Mouse (Mus musculus) left cerebral cortex, adult 11 months (tissue): ENCODE data around the gene Ttc28.

Experiments
- DNase-seq: peaks from one replicate; pipeline ENCODE4 v3.0.0; 2022; ENCODE audit warnings: low spot score

Gene Ttc28

DNA sequence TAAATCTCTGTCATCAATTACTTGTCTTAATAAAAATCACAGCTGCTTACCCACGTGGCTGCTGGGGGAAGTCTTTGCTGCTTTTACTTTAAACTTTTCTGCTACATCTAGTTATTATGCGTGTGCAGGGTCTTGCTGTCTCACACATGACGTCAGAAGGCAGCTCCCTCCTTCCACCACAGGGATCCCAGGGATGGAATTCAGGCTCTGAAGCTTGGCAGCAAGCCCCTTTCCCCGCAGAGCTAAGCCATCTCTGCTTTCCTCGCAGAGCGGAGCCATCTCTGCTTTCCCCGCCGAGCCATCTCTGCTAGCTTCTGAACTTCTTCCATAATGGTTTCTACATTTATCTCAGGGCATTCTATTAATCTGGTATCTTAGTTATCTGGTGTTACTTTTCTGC is 128.3 kb downstream of the Ttc28 start:
- no peak for DNase-seq

DNA sequence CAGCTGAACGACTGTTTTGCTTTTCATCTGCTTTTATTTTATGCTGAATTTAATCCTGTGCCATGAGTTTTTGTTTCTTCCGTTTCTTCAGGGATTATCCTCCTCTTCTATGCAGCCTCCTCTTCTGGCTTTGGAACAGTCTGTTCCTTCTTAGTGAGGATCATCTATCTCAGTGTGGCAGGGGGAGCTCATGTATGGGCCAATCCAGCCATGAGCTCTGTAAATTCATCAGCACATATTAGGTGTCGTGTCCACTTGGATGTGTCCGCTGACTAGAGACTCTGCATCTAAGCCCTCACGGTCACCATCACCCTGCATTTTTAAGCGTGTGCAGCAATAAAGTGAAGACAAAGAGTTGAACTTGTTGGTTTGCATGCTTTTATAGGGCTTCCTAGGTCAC is 128.8 kb downstream of the Ttc28 start:
- DNase-seq = no peak

DNA sequence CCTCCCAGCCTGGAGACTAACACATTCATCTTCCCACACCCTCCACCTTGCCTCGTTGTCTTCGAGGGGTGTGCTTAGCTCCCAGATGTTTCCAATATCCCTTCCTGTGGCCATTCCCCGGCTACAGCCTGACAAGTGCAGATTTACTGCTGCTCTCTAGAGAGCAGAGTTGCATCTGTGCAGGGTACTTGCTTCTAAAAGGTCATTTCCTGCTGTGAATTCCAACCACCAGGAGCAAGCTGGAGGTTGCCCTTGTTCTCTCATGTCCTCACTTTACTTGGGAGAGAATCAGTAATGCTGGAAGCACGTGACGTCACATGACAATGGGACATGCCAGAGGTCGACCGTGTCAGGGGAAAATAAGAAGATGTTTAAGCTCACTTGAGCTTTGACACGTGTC is 131.7 kb downstream of the Ttc28 start:
- no peak for DNase-seq

DNA sequence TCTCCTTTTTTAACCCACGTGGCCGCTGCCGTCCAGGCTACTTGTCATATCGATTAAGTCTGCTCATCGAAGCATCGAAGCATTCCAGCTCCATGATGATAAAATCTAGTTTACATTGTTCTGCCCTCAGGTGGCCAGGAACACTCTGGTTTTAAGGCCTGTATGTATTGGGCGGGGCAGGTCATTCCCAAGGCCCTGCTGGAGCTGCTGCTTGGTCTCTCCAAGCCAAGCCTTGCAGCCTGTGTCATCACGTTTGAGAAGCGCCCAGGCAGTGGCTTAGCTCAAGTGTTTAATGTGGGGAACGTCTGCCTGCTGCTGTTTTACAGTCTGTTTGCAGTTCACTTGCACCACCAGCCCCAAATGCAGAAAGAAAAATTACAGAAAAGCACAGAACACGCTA is 132.5 kb downstream of the Ttc28 start:
- no peak for DNase-seq

DNA sequence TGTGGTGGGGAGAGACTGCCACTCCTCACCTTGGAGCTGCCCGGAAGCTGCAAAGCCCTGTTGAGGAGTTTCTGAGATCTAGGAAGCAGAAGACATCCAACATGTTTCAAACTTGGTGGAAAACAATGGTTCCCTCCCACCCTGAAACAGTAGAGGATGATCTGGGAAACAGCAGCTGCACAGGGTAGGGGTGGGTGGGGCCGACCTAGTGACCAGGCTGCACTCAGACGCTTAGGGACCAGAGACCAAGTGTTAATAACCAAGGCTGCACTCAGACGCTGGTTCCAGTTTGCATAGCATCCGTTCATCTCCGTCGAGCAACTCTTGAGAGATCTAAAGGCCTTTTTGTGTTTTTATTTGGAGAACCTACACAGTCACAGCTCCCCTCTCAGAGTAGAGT is 133.0 kb downstream of the Ttc28 start:
- DNase-seq = no peak

DNA sequence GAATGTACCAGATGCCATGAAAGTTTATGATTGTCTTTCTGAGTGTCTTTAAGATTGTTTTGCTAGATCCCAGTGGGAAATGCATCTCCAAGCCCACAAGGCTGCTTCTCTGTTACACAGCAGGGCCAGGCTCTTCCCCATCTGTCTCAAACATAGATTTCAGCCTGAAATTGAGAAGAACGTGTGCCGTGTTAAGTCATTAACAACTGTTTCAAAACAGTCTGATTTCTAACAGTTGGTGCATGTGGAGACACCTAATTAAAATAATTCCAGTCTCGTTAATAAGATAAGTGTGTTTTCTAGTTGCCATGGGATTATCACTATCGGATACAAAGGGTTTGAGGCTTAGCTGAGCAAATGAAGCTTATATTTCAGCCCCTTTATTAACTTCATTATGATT is 135.4 kb downstream of the Ttc28 start:
- DNase-seq = no peak

DNA sequence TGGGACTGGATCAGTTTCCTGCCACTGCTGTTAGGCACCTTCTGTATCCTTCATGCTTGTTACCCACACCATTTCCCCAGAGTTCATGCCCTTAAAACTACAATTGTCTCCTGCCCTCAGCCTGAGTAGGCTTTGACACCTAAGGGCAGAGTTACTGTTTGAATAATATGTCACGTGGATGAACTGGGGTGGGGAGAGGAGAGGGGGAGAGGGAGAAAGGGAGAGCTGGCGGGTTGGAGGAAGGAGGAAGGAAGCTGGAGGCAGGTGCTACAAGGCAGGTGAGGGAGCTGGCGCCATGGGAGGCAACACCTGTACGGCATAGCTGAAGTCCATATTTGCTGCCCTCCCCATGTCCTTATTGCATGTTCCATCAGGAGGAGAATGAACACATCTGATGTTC is 137.7 kb downstream of the Ttc28 start:
- no peak for DNase-seq

DNA sequence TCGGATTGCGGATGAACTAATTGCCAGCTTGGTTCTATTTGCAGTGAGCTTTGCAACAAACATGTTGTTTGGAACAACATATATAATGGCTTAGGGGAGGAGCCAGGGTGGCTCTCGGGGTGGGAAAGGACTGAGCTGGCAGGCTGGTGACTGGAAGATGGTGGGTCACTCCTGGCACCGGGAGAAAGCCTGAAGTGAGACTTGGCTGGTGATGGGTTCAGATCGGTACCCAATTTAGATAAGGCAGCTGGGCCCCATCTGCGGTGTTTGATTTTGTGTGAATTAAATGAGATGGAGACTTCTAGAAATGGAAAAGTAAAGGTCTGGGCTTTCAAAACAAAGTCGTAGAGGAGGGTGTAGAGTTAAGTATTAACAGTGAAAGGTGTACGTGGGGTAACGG is 142.7 kb downstream of the Ttc28 start:
- no peak for DNase-seq

DNA sequence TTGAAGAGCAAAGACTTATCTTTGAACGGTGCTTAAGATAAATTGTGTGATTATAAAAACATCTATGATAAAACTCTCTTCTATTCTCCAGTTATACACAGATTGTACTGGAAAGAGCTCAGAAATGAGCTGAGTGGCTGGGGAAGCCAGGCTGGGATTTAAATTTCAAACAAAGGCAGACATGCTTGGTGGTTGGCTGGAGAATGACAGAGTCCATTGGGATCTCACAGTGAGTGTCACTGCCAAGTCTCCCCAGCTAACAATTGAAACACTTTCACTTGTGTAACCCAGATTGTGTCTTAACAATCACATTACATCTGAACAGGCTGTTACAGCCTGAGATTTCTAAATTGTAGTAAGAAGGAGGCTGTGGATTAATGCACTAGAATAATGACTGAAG is 143.3 kb downstream of the Ttc28 start:
- no peak for DNase-seq

DNA sequence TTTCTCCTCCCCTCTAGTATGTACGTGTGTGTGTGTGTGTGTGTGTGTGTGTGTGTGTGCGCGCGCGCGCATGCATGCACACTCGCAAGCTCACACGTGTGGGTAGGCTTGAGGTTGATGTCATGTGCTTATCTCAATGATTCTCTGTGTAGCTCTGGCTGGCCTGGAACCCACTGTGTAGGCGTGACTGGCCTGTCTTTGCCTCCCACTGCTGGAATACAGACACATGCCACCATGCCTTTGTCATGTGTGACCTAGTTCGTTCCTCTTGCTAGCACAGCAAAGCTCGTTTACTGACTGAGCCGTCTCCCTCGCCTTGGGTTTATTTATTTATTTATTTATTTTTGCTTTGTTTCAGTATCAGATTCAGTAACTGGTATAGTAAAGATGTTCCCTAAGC is 145.0 kb downstream of the Ttc28 start:
- no peak for DNase-seq

DNA sequence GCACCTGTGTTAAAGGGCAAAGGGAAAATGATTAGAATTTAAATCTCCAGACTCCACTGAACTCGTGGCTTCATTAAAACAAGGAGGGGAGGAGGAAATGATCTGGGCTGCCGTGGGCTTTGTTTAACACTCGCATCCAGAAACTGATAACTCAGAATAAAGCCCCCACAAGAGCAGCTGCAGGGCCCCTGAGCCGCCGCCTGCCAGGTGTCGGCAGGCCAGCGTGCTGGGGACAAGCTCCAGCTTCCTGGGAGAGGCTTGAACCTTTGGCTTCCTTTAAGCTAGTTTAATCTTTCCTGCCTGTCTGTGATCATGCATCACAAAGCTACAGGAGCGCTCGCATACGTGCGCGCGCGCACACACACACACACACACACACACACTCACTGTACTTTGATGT is 145.9 kb downstream of the Ttc28 start:
- DNase-seq = no peak

DNA sequence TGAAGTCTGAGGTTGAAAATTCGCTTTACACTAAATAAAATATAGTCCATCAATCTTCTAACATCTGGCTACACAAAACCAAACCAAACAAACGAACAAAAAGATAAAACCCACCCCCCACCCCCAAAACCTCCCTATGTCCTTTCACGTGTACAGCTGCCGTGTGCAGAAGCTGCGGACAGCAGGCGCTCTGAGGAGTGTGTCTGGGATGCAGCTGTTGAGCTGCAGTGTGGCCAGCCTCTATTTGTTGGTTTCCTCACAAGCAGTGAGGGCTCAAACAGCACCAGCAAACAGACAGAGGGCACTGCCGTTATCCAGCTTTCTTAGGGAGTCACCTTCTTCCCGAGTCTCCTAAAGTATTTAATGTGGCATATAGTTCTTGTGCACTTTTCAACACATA is 146.6 kb downstream of the Ttc28 start:
- no peak for DNase-seq

DNA sequence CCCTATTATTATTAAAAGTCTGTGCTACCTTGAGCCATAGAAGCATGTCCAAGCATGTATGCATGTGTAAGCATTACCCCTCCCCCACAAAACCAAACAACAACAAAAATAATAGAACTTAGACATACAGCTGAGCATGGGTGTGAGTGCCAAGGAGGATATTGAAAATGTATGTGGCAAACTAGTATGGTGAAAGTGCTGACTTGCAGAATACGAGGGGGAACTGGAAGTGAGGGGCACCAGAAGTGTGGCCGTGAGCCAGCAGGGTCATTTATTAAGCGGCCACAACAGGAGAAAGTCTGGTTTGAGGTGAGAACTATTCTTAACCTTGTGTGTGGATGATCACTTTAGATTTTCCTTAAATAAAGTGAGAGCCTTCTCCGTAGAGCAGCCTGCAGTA is 148.7 kb downstream of the Ttc28 start:
- no peak for DNase-seq

DNA sequence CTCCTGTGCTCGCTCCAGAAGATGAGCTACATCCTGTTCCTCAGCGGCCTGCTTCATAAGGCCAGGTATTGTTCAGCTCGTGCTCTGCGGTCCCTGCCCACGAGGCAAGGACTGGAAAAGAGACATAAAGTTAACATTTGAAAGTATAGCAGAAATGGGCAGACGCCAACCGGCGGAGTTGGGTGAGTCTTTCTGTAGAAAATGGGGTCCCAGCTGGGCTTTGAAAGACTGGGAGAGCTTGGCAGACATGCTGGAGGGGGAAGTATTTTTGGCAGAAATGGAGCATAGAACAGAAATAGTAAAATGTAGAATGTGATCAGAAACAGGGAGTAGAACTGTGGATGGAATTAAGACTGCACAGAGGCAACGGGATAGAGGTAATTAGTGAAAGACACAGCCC is 149.3 kb downstream of the Ttc28 start:
- no peak for DNase-seq

DNA sequence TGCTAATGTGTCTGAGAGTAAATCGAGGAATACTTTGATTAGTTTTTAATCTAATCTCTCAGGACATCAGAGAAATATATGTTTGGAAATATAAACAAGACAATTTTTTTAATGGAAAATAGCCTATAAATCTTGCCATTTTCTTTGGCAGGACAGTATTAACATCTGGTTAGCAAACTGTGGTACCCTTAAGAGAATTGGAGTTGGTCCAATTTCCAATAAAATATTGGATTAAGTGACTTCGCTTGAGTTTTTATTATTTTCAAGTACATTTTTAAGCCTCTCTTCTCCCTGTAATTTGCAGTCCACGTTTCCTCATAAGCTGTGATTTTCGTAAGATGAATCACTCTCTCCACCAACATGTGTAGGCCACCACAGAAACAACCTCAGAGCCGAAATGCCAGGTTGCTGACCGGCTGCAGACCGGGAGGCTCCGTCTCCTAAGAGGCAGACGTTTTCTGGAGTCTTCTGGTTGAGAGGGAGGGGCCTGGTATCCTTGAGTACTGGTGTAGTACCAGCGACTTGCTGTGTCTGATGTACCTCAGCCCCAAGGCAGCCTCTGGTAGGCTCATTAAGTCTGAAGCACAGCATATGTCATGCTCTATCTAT is 153.2 kb downstream of the Ttc28 start:
- no peak for DNase-seq

DNA sequence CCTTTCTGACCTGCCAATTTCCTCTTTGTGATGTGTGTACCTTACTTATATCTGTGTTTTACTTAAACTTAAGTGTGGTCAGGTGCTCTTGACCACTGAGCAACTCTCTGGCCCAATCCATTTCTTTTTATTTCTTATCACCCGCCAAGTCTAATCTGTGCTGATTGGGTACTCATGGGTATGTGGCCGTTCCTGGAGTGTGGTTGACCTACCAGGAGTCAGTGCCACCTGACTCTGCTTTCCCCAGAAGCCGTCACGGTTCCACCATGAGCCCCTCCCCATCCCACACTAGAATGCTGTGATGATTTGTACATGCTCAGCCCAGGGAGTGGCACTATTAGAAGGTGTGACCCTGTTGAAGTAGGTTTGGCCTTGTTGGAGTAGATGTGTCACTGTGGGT is 153.9 kb downstream of the Ttc28 start:
- no peak for DNase-seq

DNA sequence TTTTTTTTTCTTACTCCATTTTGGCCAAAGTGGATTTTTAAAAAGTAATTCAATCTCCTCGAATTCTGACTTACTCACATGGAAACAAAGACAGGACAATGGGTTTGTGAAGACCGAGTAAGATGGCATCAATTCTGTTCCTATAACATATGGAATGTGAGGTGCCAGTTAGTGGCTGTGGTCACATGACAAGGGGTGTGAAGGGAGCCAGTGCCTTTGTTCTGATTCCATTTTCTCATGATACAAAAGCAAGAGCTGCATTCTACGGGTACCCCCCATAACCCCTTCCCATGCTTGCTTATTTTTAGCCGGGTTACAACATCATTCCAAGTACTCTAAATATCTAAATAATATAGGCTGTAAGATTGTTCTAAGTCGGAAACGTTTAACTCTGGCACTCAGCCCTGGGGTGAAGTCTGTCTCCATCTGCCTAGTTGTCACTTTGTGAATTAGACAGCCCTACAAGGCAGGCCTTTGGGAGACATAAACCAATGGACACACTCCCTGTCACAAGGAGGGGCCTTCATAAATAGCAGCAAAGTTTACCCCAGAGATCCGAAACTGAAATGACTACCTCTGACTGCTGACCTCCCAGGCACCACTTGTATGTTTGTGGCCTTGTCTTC is 157.6 kb downstream of the Ttc28 start:
- DNase-seq = no peak

DNA sequence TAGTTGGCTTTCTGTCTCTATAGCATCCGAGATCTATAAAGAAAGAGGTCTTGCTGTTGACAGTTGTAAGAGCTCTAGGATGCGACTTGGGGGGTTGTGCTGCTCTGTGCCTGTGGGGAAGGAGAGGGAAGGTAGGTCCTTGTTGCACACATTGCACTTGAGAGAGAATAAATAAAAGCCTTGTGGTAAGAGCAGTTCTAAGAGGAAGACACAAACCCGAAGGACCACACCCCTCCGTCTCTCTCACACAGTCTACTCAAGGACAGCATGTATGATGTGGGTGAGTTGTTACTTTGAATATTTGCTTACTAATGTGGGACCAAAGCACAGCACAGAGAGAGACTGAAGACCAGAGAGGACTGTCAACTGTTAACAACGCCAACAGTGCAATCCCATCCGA is 160.2 kb downstream of the Ttc28 start:
- DNase-seq = no peak

DNA sequence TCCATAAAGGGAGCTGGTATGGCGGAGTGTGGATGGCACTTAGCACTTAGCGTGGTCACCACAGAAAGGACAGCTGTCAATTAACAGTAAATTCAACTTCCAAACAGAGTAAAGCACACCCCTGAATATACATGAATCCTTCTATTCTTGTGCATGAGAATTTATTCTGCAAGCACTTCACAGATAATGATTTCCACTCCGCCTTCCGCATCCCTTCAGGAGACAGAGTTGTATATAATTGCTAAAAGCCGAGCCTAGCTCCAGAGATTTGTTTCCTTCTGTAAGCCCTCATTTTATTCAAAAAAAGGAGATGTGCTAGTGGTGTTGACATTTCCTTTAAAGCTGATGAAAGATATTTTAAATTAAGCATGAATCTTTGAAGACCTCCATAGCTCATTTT is 162.3 kb downstream of the Ttc28 start:
- DNase-seq = no peak

DNA sequence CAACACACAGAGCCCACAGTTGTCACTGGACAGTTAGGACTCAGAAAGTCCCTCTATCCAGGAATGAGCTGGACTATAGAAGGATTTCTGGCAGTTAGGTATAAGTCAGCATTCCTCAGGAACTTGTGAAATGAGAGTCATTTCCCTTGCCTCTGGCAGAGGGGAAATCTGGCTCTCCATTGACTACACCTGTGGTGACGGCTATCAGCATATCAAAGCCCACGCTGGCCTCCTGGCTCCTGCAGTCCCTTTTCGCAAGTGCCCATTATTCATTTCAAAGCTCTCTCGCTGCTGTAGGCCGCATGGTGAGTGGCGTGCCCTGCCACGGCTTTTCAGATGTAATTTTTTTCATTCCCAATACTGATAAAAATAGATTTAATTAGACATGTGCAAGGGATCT is 164.6 kb downstream of the Ttc28 start:
- DNase-seq = no peak

DNA sequence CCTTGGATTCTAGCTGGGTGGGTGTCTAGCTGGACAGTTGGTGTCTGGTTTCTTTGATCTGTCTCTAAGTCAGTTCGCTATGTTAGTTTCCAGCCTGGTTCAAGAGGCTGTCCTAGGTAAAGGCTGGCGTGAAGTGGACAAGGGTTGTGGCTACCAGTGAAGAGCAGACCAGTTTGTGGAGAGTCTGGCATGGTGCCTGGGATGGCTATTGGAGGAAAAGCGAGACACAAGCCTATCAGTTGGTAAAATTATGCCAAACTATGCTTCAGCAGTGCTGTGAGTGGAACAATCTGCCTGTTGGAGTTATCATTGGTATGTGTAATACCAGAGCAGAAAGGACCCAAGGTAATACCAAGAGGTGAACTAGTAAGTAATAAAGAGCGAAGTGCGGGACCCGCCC is 166.8 kb downstream of the Ttc28 start:
- no peak for DNase-seq

DNA sequence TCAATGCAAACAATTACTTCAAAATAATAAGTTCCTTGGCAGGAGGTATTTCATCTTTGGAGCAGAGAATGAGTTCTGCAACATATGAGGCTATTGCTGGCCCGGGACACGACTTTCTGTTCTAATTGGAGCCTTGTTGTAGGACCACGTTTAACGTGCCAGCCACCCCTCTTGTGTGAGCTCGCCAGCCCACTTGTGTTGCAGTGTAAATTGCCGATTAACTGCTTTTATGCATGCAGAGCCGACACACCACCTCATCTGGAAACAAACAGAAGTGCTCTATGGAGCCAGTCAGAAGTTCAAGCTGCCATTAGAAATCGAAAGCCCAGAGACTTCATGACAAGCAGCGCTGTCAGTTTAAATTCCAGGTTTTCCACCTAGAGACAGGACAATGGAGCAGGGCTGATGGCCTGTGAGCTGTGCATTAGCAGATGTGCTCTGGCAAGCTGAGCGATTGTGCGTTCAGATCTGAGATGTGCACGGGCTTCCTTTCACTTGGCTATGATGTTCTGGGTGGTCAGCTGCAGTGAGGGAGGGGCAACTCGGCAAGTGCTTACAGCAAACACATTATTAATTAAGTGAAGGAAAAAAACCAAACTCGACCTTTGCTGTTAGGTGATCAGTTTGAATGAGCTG is 167.4 kb downstream of the Ttc28 start:
- no peak for DNase-seq

DNA sequence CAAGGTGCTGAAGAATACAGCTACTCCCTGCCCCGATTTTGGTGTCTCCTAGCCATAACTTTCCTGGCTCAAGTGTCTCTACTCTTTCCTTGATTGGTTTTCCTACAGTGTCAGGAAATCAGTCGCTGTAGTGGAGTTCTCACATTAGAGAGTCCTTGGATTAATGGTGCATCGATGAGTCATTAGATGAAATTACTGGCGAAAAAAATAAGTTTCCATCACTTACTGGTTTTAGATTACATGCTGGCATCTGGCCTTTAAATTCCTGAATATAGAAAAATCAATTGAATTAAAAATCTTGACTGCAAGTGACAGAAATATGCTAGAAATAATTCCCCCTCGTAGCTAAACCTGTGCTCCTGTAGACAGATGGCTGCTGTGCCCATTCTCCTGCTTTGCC is 168.4 kb downstream of the Ttc28 start:
- DNase-seq = no peak

DNA sequence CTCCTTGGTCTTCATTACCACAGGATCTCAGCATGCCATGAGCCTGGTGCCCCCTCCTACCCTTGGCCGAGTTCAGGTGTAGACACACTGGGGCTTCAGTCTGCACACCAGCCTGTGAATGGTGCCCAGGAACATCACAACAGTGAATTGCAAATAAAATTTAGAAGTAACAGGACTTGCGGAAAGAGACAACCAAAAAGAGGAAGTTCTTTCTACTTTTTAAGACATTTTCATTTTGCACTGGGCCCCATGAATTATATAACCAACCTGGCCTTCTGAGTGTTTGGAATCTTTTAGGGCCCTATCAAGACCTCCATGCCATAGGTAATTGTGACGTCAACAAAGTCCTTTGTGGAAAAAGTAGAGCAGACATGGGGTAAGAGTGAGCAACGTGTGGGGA is 170.0 kb downstream of the Ttc28 start:
- DNase-seq = no peak
